Mouse (Mus musculus): ENCODE data around the gene Rfc2. TPM values are rescaled to one million over a fixed set of nuclear protein-coding genes. Genes with fewer than 3 reads are reported as not detected.
A peak's percentile ranks its signal among the peaks of the same experiment; 100 is the strongest.

Gene Rfc2
- total RNA-seq, 2 experiments from 2014 or later: 48.1 to 55.6 TPM

- TF ChIP-seq CTCF (conservative IDR thresholded peaks at IDR 0.05): peak; percentile 92
- H3K27ac ChIP-seq: peak overlapping the region; percentile 49
- peak; percentile 52 to 75 for DNase-seq (ENCODE audit: low spot score in 2 of 2)
- H3K4me3 ChIP-seq: no peak overlapping the region
Measured at GRCm38 (mm10) chr5:134617071-134617470, 35.9 kb downstream of the Rfc2 start.

GRCm38 (mm10) chr5:134620457-134620856 lies 39.3 kb downstream of the Rfc2 start:
- Histone ChIP-seq H3K27ac (peak overlapping the region; percentile 58), H3K4me3 (no peak overlapping the region)
- TF ChIP-seq CTCF (conservative IDR thresholded peaks at IDR 0.05): 0 out of 2 replicates have a peak, but pooled peaks have one; percentile 3
- DNase-seq (ENCODE audit: low spot score in 2 of 2): no peak

GRCm38 (mm10) chr5:134621099-134621640 lies 40.0 kb downstream of the Rfc2 start:
- no peak for TF ChIP-seq CTCF (conservative IDR thresholded peaks at IDR 0.05)
- peak overlapping the region; percentile 58 for H3K27ac ChIP-seq
- DNase-seq (ENCODE audit: low spot score in 2 of 2): no peak
- no peak overlapping the region; the same call in 1 of the 2 replicates for H3K4me3 ChIP-seq

GRCm38 (mm10) chr5:134622069-134622468 lies 40.9 kb downstream of the Rfc2 start:
- Histone ChIP-seq H3K27ac (peak overlapping the region; percentile 58), H3K4me3 (no peak overlapping the region)
- DNase-seq (ENCODE audit: low spot score in 2 of 2): peak; percentile 80 to 85
- no peak for TF ChIP-seq CTCF (conservative IDR thresholded peaks at IDR 0.05)

GRCm38 (mm10) chr5:134629508-134629907 lies 48.3 kb downstream of the Rfc2 start:
- no peak for TF ChIP-seq CTCF (conservative IDR thresholded peaks at IDR 0.05)
- Histone ChIP-seq H3K27ac (no peak overlapping the region), H3K4me3 (no peak overlapping the region)
- no peak for DNase-seq (ENCODE audit: low spot score in 2 of 2)

- no peak for DNase-seq (ENCODE audit: low spot score in 2 of 2)
- Histone ChIP-seq H3K4me3 (no peak overlapping the region), H3K27ac (no peak overlapping the region)
- no peak for TF ChIP-seq CTCF (conservative IDR thresholded peaks at IDR 0.05)
Measured at GRCm38 (mm10) chr5:134630835-134631234, 49.7 kb downstream of the Rfc2 start.

GRCm38 (mm10) chr5:134632841-134633240 lies 51.7 kb downstream of the Rfc2 start:
- no peak overlapping the region for H3K27ac ChIP-seq
- DNase-seq (ENCODE audit: low spot score in 2 of 2): no peak
- TF ChIP-seq CTCF (conservative IDR thresholded peaks at IDR 0.05): no peak
- H3K4me3 ChIP-seq: no peak overlapping the region

GRCm38 (mm10) chr5:134637820-134638367 lies 56.7 kb downstream of the Rfc2 start:
- TF ChIP-seq CTCF (conservative IDR thresholded peaks at IDR 0.05): no peak
- DNase-seq (ENCODE audit: low spot score in 2 of 2): no peak
- peak overlapping the region; percentile 77 for H3K4me3 ChIP-seq
- peak overlapping the region; percentile 98 for H3K27ac ChIP-seq

GRCm38 (mm10) chr5:134638461-134639268 lies 57.5 kb downstream of the Rfc2 start:
- TF ChIP-seq CTCF (conservative IDR thresholded peaks at IDR 0.05): peak; percentile 8; the same call in 1 of the 2 replicates
- peak in 1 of 2 experiments; percentile 31 for DNase-seq (ENCODE audit: low spot score in 2 of 2)
- Histone ChIP-seq H3K27ac (peak overlapping the region; percentile 98), H3K4me3 (peak overlapping the region; percentile 77)

- no peak for TF ChIP-seq CTCF (conservative IDR thresholded peaks at IDR 0.05)
- peak within 1 kb of the TSS; percentile 98 for H3K27ac ChIP-seq
- H3K4me3 ChIP-seq: peak within 1 kb of the TSS; percentile 77
- DNase-seq (ENCODE audit: low spot score in 2 of 2): peak; percentile 95 to 98
Measured at GRCm38 (mm10) chr5:134639269-134639682, 58.1 kb downstream of the Rfc2 start, which contains the start of gene Eif4h. Gene Eif4h (minus strand): TSS chr5:134639490.

- Histone ChIP-seq H3K4me3 (no peak overlapping the region), H3K27ac (no peak overlapping the region)
- TF ChIP-seq CTCF (conservative IDR thresholded peaks at IDR 0.05): no peak
- DNase-seq (ENCODE audit: low spot score in 2 of 2): no peak
Measured at GRCm38 (mm10) chr5:134640371-134640770, 59.2 kb downstream of the Rfc2 start.

- no peak for DNase-seq (ENCODE audit: low spot score in 2 of 2)
- Histone ChIP-seq H3K4me3 (no peak overlapping the region), H3K27ac (peak overlapping the region; percentile 65; the same call in 1 of the 2 replicates)
- TF ChIP-seq CTCF (conservative IDR thresholded peaks at IDR 0.05): peak; percentile 27; the same call in 1 of the 2 replicates
Measured at GRCm38 (mm10) chr5:134644121-134644520, 63.0 kb downstream of the Rfc2 start.

GRCm38 (mm10) chr5:134644643-134645118 lies 63.5 kb downstream of the Rfc2 start:
- no peak for TF ChIP-seq CTCF (conservative IDR thresholded peaks at IDR 0.05)
- Histone ChIP-seq H3K27ac (peak overlapping the region; percentile 65; the same call in 1 of the 2 replicates), H3K4me3 (no peak overlapping the region)
- DNase-seq (ENCODE audit: low spot score in 2 of 2): no peak
